Mouse (Mus musculus) hindbrain, embryonic 11.5 days (tissue): ENCODE results near the gene Nyap1. TPM values are rescaled to one million over a fixed set of nuclear protein-coding genes. Genes with fewer than 3 reads are reported as not detected.
"Not testable (repeated sequence)": the region's sequence is repeated elsewhere in the genome, so short reads cannot be mapped to it uniquely, and the experiment has no call there.

Experiments used
- ATAC-seq: fragments of 200-750 bp; cut with Nextera tagmentation; 2 replicates; pipeline ENCODE4 v1.8.0; 2017; ENCODE audit warnings: mild to moderate bottlenecking, moderate TSS enrichment, moderate library complexity; ENCODE audit not compliant: low FRiP score
- DNase-seq: peaks from one replicate; pipeline ENCODE4 v3.0.0-alpha.2; 2015; ENCODE audit warnings: low spot score
- H3K27ac ChIP-seq: fragments of 300-500 bp; sonication (generic); 2 replicates; pipeline ENCODE4 v1.5.1; 2014; ENCODE audit warnings: mild to moderate bottlenecking, low read depth, low read length
- H3K27me3 ChIP-seq: fragments of 300-500 bp; sonication (generic); 2 replicates; pipeline ENCODE4 v1.6.1; 2014; ENCODE audit warnings: mild to moderate bottlenecking, low read length, moderate library complexity, mixed read lengths; ENCODE audit not compliant: control insufficient read depth, insufficient read depth
- H3K36me3 ChIP-seq: fragments of 300-500 bp; sonication (generic); 2 replicates; pipeline ENCODE4 v1.6.1; 2014; ENCODE audit warnings: mild to moderate bottlenecking, low read length, moderate library complexity, mixed read lengths; ENCODE audit not compliant: control insufficient read depth, insufficient read depth
- H3K4me1 ChIP-seq: fragments of 300-500 bp; sonication (generic); replicated peaks from 2 replicates; pipeline ENCODE4 v1.6.1; 2014; ENCODE audit warnings: low read length, mixed read lengths; ENCODE audit not compliant: control insufficient read depth, insufficient read depth
- H3K4me2 ChIP-seq: fragments of 300-500 bp; sonication (generic); replicated peaks from 2 replicates; pipeline ENCODE4 v1.6.1; 2014; ENCODE audit warnings: mild to moderate bottlenecking, low read depth, low read length
- H3K4me3 ChIP-seq: fragments of 300-500 bp; sonication (generic); 2 replicates; pipeline ENCODE4 v1.5.1; 2014; ENCODE audit warnings: low read depth, low read length
- H3K9ac ChIP-seq: fragments of 300-500 bp; sonication (generic); 2 replicates; pipeline ENCODE4 v1.6.1; 2014; ENCODE audit warnings: low read depth, low read length
- H3K9me3 ChIP-seq: fragments of 300-500 bp; sonication (generic); 2 replicates; pipeline ENCODE4 v1.6.1; 2016; ENCODE audit warnings: low read length; ENCODE audit not compliant: control insufficient read depth
- WGBS: fragments of 180-500 bp; shearing (Covaris S2); extraction: QIAGEN DNeasy Blood & Tissue Kit; methylation state at CpG from one replicate; pipeline ENCODE4 v1.1.7; 2014; 5-methylcytosine and 5-hydroxymethylcytosine counted together
- polyA plus RNA-seq: library from polyadenylated mRNA; unstranded; fragments of >200 nt; fragmentation: Nextera tagmentation; extraction: Ambion mirVana; gene quantifications from 2 replicates; pipeline ENCODE4 v1.2.1, GENCODE M21; 2014

The Nyap1 gene
- polyA plus RNA-seq, 1 experiment from 2014 or later: 2.9 TPM

- Histone ChIP-seq H3K36me3 (no peaks in the 10 kb centered on the region), H3K27ac (no peak overlapping the region), H3K4me2 (no peak overlapping the region), H3K9me3 (no peaks in the 10 kb centered on the region), H3K4me3 (no peak overlapping the region), H3K9ac (no peak overlapping the region), H3K4me1 (no peaks in the 10 kb centered on the region), H3K27me3 (no peaks in the 10 kb centered on the region)
- DNase-seq: no peak
- 82% methylated on average over 6 of the region's 6 CpGs for WGBS
- peak; percentile 26; the same call in 1 of the 2 replicates for ATAC-seq
Measured at GRCm38 (mm10) chr5:137757887-137758286, 16.5 kb upstream of the Nyap1 start.

GRCm38 (mm10) chr5:137756882-137757661, 15.7 kb upstream of the Nyap1 start:
- Histone ChIP-seq H3K4me1 (no peaks in the 10 kb centered on the region), H3K36me3 (no peaks in the 10 kb centered on the region; the same call in 1 of the 2 replicates), H3K4me3 (no peak overlapping the region), H3K27me3 (no peaks in the 10 kb centered on the region), H3K9me3 (no peaks in the 10 kb centered on the region), H3K9ac (no peak overlapping the region), H3K27ac (no peak overlapping the region), H3K4me2 (no peak overlapping the region)
- peak; percentile 92 for DNase-seq
- ATAC-seq: peak; percentile 56
- 47% methylated on average over 10 of the region's 10 CpGs for WGBS

GRCm38 (mm10) chr5:137756106-137756505, 14.7 kb upstream of the Nyap1 start:
- WGBS: 86% methylated on average over 3 of the region's 3 CpGs
- Histone ChIP-seq H3K27me3 (no peaks in the 10 kb centered on the region), H3K4me2 (no peak overlapping the region), H3K4me3 (no peak overlapping the region), H3K36me3 (no peaks in the 10 kb centered on the region; the same call in 1 of the 2 replicates), H3K27ac (no peak overlapping the region), H3K4me1 (no peaks in the 10 kb centered on the region), H3K9me3 (no peaks in the 10 kb centered on the region), H3K9ac (no peak overlapping the region)
- ATAC-seq: no peak
- no peak for DNase-seq

- WGBS: 81% methylated on average over 5 of the region's 5 CpGs
- DNase-seq (no peak), ATAC-seq (no peak)
- H3K9ac ChIP-seq: no peak overlapping the region
- H3K27me3 ChIP-seq: no peaks in the 10 kb centered on the region
- no peaks in the 10 kb centered on the region; the same call in 1 of the 2 replicates for H3K36me3 ChIP-seq
- H3K4me3 ChIP-seq: no peak overlapping the region
- no peak overlapping the region for H3K4me2 ChIP-seq
- no peak overlapping the region for H3K27ac ChIP-seq
- no peaks in the 10 kb centered on the region for H3K4me1 ChIP-seq
- H3K9me3 ChIP-seq: no peaks in the 10 kb centered on the region
Measured at GRCm38 (mm10) chr5:137755425-137755824, 14.0 kb upstream of the Nyap1 start.

GRCm38 (mm10) chr5:137753111-137753832, 11.9 kb upstream of the Nyap1 start:
- DNase-seq: no peak
- Histone ChIP-seq H3K27ac (no peak overlapping the region), H3K36me3 (no peaks in the 10 kb centered on the region; the same call in 1 of the 2 replicates), H3K9ac (no peak overlapping the region), H3K4me2 (no peak overlapping the region), H3K9me3 (no peaks in the 10 kb centered on the region), H3K27me3 (no peaks in the 10 kb centered on the region), H3K4me3 (no peak overlapping the region), H3K4me1 (no peaks in the 10 kb centered on the region)
- WGBS: 82% methylated on average over 11 of the region's 13 CpGs
- ATAC-seq: no peak

GRCm38 (mm10) chr5:137751988-137752387, 10.6 kb upstream of the Nyap1 start:
- Histone ChIP-seq H3K9me3 (no peaks in the 10 kb centered on the region), H3K4me2 (no peak overlapping the region), H3K4me1 (peaks cover 5% of the 10 kb centered on the region), H3K36me3 (no peaks in the 10 kb centered on the region; the same call in 1 of the 2 replicates), H3K4me3 (no peak overlapping the region), H3K27ac (no peak overlapping the region), H3K9ac (no peak overlapping the region), H3K27me3 (no peaks in the 10 kb centered on the region)
- WGBS: 87% methylated on average over 6 of the region's 6 CpGs
- DNase-seq (no peak), ATAC-seq (no peak)

GRCm38 (mm10) chr5:137751221-137751887, 9.9 kb upstream of the Nyap1 start:
- 92% methylated on average over 13 of the region's 13 CpGs for WGBS
- DNase-seq (no peak), ATAC-seq (no peak)
- Histone ChIP-seq H3K4me2 (no peak overlapping the region), H3K27me3 (no peaks in the 10 kb centered on the region), H3K36me3 (no peaks in the 10 kb centered on the region; the same call in 1 of the 2 replicates), H3K27ac (no peak overlapping the region), H3K9ac (no peak overlapping the region), H3K4me1 (peaks cover 5% of the 10 kb centered on the region), H3K9me3 (no peaks in the 10 kb centered on the region), H3K4me3 (no peak overlapping the region)

GRCm38 (mm10) chr5:137750212-137750611, 8.8 kb upstream of the Nyap1 start:
- H3K4me1 ChIP-seq, H3K4me3 ChIP-seq, H3K4me2 ChIP-seq, ATAC-seq, H3K9ac ChIP-seq, DNase-seq, H3K27me3 ChIP-seq, H3K36me3 ChIP-seq, H3K27ac ChIP-seq, H3K9me3 ChIP-seq: not testable (repeated sequence)
- WGBS: 98% methylated on average over 6 of the region's 8 CpGs
